Mouse (Mus musculus) neutrophil, adult 5-6 weeks (primary cell): ENCODE measurements around the gene Tbca. TPM values are rescaled to one million over a fixed set of nuclear protein-coding genes. Genes with fewer than 3 reads are reported as not detected.

Experiments
- ATAC-seq: fragments of 151-379, 151-347 bp; 2 replicates; pipeline ENCODE4 v1.8.0; 2017; ENCODE audit warnings: mild to moderate bottlenecking, moderate TSS enrichment; ENCODE audit not compliant: insufficient number of reproducible peaks, poor library complexity, low FRiP score, severe bottlenecking; ENCODE audit errors: extremely low read depth
- total RNA-seq: library from RNA; stranded (forward); fragments of 200-1000 nt; gene quantifications from 2 replicates; pipeline ENCODE4 v1.2.3, GENCODE M21; 2017

Gene Tbca
- 50.7 and 53.5 TPM in 2 replicates for total RNA-seq

GRCm38 (mm10) chr13:94788771-94789649, at the start of gene Tbca:
Gene Tbca, plus strand, starts transcription at chr13:94788910.
- peak; percentile 77 for ATAC-seq

DNA sequence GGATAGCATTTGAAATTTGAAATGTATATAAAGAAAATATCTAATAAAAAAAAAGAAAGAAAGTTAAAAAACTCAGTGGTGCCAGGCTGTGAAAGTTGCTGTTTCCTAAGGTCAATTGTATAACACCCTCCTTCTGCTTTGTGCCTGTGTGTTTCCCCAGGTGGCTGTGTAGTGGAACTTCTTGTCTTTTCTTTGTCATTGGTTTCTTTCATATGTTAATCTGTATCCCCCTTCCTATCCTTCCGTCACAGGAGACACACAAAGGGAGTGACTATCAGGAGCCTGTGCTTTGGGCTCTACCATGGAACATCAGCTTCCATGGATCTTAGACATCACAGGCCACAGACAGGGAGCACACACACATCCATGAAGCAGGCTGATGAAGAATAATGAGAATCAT, 43.5 kb upstream of the Tbca start:
- no peak for ATAC-seq

- 0 out of 2 replicates have a peak, but pooled peaks have one; percentile 30 for ATAC-seq
Observed at GRCm38 (mm10) chr13:94765852-94766251, 22.9 kb upstream of the Tbca start.

- ATAC-seq: no peak
Observed at GRCm38 (mm10) chr13:94768460-94769154, 20.1 kb upstream of the Tbca start.

DNA sequence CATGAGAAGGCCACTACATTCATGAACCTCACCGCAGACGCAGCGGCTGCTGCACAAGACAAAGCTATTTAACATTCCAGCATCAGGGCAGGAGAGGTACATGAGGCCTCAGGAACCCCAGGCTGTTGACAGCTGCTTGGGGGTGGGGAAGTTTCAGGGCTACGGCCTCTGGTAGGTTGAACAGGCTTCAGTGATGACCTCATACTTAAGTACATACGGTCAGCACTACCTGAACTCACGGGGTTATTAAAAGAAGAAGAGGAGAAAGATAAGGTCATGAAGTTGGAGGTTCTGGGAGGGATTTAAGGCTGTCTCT, 19.6 kb upstream of the Tbca start:
- ATAC-seq: no peak

DNA sequence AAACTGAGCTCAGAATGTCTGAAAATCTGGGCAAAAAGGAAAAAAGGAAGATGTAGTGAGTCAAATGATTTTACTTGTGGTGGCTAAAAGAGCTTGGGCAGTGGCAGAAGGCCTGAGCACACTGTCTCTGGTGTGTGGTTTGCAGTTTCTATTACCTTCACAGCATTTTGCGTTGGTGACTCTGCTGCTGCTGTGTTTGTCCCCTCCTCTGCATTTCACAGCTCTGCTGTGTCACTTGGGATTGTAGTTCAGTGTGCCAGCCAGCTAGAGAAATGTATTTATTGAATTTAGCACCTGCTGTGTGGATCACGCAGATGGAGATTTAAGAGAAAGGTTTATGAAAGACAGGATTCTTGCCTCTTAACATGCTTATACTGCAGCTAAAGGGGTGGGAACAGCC, 1.8 kb upstream of the Tbca start:
- ATAC-seq: no peak

DNA sequence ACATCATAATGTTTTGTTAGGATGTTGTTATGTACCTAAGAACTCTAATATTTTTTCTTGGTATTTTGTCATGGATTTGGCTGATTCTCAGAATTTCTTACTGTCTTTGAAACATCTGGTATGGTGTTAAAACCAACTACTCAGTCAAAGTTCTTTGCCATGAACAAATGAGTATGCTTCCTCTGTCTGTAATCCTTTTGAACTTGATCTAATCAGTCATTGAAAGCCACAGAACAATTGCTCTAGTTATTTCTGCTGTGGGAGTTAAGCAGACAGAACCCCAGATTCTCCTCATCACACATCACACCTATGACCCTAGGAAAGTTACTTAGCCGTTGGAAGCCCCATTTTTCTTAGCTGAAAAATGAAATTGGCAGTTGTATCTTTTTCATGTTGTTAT, 6.0 kb downstream of the Tbca start:
- ATAC-seq: no peak

GRCm38 (mm10) chr13:94803480-94804057, 14.9 kb downstream of the Tbca start:
- no peak for ATAC-seq

- no peak for ATAC-seq
Observed at GRCm38 (mm10) chr13:94806315-94807179, 17.8 kb downstream of the Tbca start.

DNA sequence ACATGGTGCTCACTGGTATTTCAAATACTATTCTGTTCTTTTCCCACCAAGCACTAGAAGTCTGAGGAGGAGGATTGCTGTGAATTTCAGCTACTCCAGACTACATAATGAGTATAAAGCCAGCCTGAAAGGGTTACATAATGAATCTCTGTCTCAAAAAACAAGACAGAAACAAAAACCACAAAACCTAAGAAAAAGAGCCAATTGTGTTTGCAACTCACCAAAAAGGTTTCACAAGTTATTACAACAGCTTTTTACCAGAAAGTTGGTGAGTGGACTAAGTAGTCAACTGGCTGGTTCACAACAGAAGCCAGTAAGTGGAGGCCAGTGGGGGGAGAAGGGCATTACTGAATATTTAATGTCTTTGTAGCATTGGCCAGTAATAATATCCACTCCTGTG, 19.9 kb downstream of the Tbca start:
- ATAC-seq: no peak

DNA sequence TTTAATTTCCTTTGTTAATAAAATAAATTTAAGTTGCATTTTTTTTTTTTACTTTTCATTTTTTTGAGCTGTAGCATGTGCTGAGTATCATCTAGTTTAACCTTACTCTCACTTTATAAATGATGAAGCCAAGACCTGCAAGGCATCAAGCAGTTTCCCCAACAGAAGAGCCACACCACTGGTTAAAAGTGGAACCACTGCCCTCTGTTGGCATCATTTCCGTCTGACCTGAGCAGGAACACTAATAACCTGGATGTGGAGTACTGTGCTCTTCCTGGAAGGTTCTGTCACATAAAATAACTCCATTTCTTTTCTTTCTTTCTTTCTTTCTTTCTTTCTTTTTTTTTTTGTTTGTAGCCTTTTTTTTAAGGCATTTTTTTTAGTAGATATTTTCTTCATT, 21.0 kb downstream of the Tbca start:
- ATAC-seq: no peak

DNA sequence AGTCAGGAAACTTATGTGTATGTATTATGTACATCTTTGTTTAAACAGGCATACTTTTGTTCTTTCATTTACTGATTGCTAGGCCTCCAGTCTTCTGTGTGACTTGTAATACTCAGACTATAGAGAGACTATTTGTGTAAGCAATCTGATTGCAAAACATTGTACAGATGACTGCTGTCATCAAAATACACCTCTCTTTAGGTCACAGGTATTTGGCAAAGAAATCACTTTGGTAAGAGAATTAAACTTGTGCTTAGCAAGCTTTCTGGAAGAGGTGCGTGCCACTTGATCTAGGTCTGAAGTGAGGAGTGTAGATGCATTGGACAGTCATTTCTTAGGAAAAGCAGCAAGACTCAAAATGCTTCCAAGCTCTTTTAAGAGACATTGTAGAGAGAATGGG, 22.7 kb downstream of the Tbca start:
- no peak for ATAC-seq

DNA sequence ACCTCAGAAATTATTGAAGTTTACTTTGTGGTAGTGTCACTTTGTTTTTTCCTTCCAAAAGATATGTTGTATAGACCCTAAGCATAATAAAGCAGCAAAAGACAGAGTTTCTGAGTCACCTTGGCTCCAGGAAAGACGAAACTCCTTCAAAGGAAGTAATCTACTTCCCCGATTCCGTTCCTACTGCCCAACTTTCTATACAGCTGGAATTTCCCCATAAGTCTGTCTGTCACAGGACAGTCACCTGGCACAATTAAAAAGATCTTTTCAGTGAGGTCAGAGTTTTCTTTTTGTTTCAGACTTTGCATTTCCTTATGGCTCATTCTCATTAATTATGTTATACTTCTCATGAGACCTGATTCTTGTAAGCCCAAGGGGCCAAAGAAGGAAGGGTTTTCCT, 25.1 kb downstream of the Tbca start:
- no peak for ATAC-seq

GRCm38 (mm10) chr13:94820516-94820915, 31.8 kb downstream of the Tbca start:
- ATAC-seq: no peak

DNA sequence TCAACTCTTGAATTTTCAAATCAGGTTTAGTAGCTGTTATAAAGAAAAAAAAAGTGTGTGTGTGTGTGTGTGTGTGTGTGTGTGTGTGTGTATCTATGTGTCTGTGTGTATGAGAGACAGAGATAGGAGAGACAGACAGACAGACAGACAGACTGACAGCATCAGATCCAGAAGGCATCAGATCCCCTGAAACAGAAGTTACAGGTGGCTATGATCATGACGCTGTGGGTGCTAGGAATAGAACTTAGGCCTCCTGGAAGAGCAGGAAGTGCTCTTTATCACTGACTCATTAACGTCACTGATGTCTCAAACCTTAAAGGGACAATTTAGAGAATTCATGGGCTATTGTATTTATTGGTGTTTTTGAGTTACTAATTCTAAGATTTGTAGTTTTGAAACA, 32.2 kb downstream of the Tbca start:
- no peak for ATAC-seq

GRCm38 (mm10) chr13:94826389-94826788, 37.7 kb downstream of the Tbca start:
- no peak for ATAC-seq

- no peak for ATAC-seq
Observed at GRCm38 (mm10) chr13:94826986-94827385, 38.3 kb downstream of the Tbca start.

DNA sequence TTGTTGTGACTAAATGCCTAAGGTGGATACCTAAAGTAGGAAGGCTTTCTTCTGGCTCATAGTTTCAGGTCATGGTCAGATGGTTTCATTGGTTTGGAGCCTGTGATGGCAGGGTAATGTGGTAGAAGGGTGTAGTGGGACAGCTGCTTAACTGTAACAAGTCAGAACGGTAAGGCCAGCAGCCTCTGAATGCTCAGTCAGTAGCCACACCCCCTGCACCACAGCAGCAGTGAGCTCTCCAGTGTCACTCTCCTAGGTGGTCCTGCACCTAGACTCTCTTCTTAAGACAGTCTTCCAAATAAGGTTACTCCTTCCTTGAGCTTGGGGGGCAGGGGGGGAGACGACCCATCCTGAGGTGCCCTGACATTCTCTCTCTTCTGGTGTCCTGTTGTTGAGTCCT, 39.1 kb downstream of the Tbca start:
- ATAC-seq: no peak

DNA sequence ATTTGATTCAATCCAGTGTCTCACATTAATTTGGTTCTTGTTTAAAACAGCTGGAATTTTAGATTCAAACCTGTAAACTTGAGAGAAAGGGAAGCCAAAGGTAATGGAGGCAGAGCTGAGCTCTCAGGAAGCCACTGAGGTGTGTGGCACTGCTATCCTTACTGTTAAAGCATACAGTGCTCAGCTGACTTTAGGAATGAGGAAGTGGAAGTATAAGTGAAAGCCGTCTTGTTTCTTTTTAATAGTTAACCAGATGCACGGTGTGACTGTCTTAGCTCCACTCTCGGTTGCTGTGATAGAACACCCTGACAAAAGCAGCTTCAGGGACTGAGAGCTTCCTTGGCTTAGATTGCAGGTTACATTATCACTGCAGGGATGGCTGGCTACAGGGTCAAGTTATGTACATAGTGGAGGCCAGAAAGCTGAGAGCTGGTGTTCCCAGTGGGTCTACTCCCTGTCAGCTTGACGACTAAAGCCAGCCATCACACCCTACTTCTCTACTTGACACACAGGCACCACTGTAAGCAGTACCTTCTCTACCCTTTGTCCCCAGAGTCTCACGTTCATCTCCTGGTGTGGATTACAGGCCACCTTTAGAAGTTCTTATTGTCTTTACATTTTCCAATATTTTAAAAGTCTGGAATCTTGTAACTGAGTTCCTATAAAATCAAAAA, 49.5 kb downstream of the Tbca start:
- peak; percentile 78; the same call in 1 of the 2 replicates for ATAC-seq
